Mouse (Mus musculus) MEL-GATA-1-ER (cell line): Measurements from ENCODE around the gene Hmgn5.

Source experiments
- DNase-seq: peaks from one replicate; pipeline ENCODE4 v3.0.0-alpha.2; 2012; ENCODE audit warnings: low read depth; ENCODE audit errors: extremely low read depth

The Hmgn5 gene

GRCm38 (mm10) chrX:109013283-109013682 lies at the start of gene Hmgn5:
Gene Hmgn5, minus strand, starts transcription at chrX:109013404.
- DNase-seq: peak; percentile 98

- no peak for DNase-seq
Observed at GRCm38 (mm10) chrX:109047773-109048172, 34.6 kb upstream of the Hmgn5 start.

GRCm38 (mm10) chrX:109026224-109026623 lies 13.0 kb upstream of the Hmgn5 start:
- DNase-seq: no peak

- no peak for DNase-seq
Observed at GRCm38 (mm10) chrX:109020858-109021257, 7.7 kb upstream of the Hmgn5 start.

- DNase-seq: no peak
Observed at GRCm38 (mm10) chrX:109014166-109014565, 962 bp upstream of the Hmgn5 start.

- DNase-seq: peak; percentile 36
Observed at GRCm38 (mm10) chrX:109013686-109014085, 482 bp upstream of the Hmgn5 start.

GRCm38 (mm10) chrX:109012371-109013031 lies 703 bp downstream of the Hmgn5 start:
- DNase-seq: peak; percentile 81

- DNase-seq: peak; percentile 75
Observed at GRCm38 (mm10) chrX:109011611-109012185, 1.5 kb downstream of the Hmgn5 start.

- DNase-seq: no peak
Observed at GRCm38 (mm10) chrX:109001277-109001676, 11.9 kb downstream of the Hmgn5 start.
